Mouse (Mus musculus) intestine, embryonic 14.5 days (tissue): ENCODE measurements around the gene Amfr. TPM values are rescaled to one million over a fixed set of nuclear protein-coding genes. Genes with fewer than 3 reads are reported as not detected.

Experiments used
- ATAC-seq: fragments of 200-750 bp; cut with Nextera tagmentation; replicated peaks from 2 replicates; pipeline ENCODE4 v1.8.0; 2017; ENCODE audit warnings: low read depth, moderate number of reproducible peaks, moderate TSS enrichment, moderate library complexity; ENCODE audit not compliant: low FRiP score, low TSS enrichment
- DNase-seq: peaks from one replicate; pipeline ENCODE4 v3.0.0-alpha.2; 2018; ENCODE audit warnings: low spot score
- H3K27ac ChIP-seq: fragments of 300-500 bp; sonication (generic); 2 replicates; pipeline ENCODE4 v1.5.1; 2014; ENCODE audit warnings: low read depth, mild to moderate bottlenecking, control low read depth
- H3K27me3 ChIP-seq: fragments of 300-500 bp; sonication (generic); replicated peaks from 2 replicates; pipeline ENCODE4 v1.6.1; 2014; ENCODE audit warnings: low read length, control low read depth; ENCODE audit not compliant: control insufficient read depth, insufficient read depth
- H3K36me3 ChIP-seq: fragments of 300-500 bp; sonication (generic); 2 replicates; pipeline ENCODE4 v1.6.1; 2014; ENCODE audit warnings: low read length, control low read depth; ENCODE audit not compliant: control insufficient read depth, insufficient read depth
- H3K4me1 ChIP-seq: fragments of 300-500 bp; sonication (generic); replicated peaks from 2 replicates; pipeline ENCODE4 v1.6.1; 2014; ENCODE audit warnings: low read length, control low read depth, mixed read lengths; ENCODE audit not compliant: control insufficient read depth, insufficient read depth
- H3K4me2 ChIP-seq: fragments of 300-500 bp; sonication (generic); 2 replicates; pipeline ENCODE4 v1.6.1; 2014; ENCODE audit warnings: low read length
- H3K4me3 ChIP-seq: fragments of 300-500 bp; sonication (generic); 2 replicates; pipeline ENCODE4 v1.5.1; 2014; ENCODE audit warnings: low read depth, low read length, control low read depth, mixed read lengths
- H3K9ac ChIP-seq: fragments of 300-500 bp; sonication (generic); 2 replicates; pipeline ENCODE4 v1.6.1; 2014; ENCODE audit warnings: mild to moderate bottlenecking, low read length
- H3K9me3 ChIP-seq: fragments of 300-500 bp; sonication (generic); 2 replicates; pipeline ENCODE4 v1.6.1; 2016; ENCODE audit warnings: low read length, control low read depth; ENCODE audit not compliant: control insufficient read depth
- WGBS: fragments of 180-500 bp; shearing (Covaris S2); extraction: QIAGEN DNeasy Blood & Tissue Kit; methylation state at CpG from one replicate; pipeline ENCODE4 v1.1.7; 2014; 5-methylcytosine and 5-hydroxymethylcytosine counted together
- polyA plus RNA-seq: library from polyadenylated mRNA; unstranded; fragments of >200 nt; fragmentation: Nextera tagmentation; extraction: Ambion mirVana; gene quantifications from 2 replicates; pipeline ENCODE4 v1.2.1, GENCODE M21; 2014

Amfr gene
- polyA plus RNA-seq, 1 experiment from 2014 or later, result 47.8 TPM

GRCm38 (mm10) chr8:94033601-94034000 is 21.0 kb upstream of the Amfr start:
- H3K4me1 ChIP-seq, result peaks cover 15% of the 10 kb centered on the region
- no peak for DNase-seq
- WGBS, result 73% methylated on average over 3 of the region's 3 CpGs

DNA sequence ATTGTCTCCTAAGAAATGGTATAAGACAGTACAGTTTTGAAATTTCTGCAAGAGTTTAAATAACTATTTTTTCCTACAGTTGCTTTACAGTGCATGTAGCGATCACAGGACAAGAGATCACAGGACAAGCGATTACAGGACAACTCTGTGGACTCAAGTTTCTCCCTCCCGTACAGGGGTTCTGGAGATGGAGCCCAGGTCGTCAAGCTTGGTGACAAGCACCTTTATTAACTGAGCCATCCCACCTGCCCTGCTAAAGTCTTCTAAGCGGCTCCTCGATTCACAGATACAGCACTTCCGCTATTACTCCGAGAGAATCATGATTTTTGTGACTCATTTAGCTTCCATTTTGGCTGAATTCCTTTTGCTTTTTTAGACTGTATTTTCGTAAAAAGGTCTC is 17.1 kb upstream of the Amfr start:
- WGBS, result 93% methylated on average over 9 of the region's 9 CpGs
- no peak overlapping the region for H3K9ac ChIP-seq
- no peak for ATAC-seq
- peaks cover 67% of the 10 kb centered on the region for H3K36me3 ChIP-seq
- no peaks in the 10 kb centered on the region for H3K27me3 ChIP-seq
- DNase-seq, result no peak
- H3K4me3 ChIP-seq, result no peak overlapping the region
- no peak overlapping the region for H3K27ac ChIP-seq
- no peak overlapping the region for H3K4me2 ChIP-seq
- H3K4me1 ChIP-seq, result no peaks in the 10 kb centered on the region
- H3K9me3 ChIP-seq, result no peaks in the 10 kb centered on the region

More at GRCm38 (mm10) chr8:94033601-94034000, 21.0 kb upstream of the Amfr start:
- no peak overlapping the region for H3K4me3 ChIP-seq
- H3K9me3 ChIP-seq, result no peaks in the 10 kb centered on the region
- no peak for ATAC-seq
- H3K4me2 ChIP-seq, result no peak overlapping the region
- peaks cover 28% of the 10 kb centered on the region for H3K36me3 ChIP-seq
- no peak overlapping the region for H3K27ac ChIP-seq
- no peaks in the 10 kb centered on the region for H3K27me3 ChIP-seq
- no peak overlapping the region for H3K9ac ChIP-seq

- 93% methylated on average over 6 of the region's 6 CpGs for WGBS
- ATAC-seq (no peak), DNase-seq (no peak)
Measured at GRCm38 (mm10) chr8:94023916-94024315, 11.3 kb upstream of the Amfr start.

GRCm38 (mm10) chr8:94013026-94013612 is 477 bp upstream of the Amfr start:
- Histone ChIP-seq H3K4me2 (peak overlapping the region; percentile 63), H3K4me1 (peaks cover 16% of the 10 kb centered on the region; the same call in 1 of the 2 replicates), H3K9me3 (no peaks in the 10 kb centered on the region), H3K4me3 (peak overlapping the region; percentile 85), H3K9ac (peak overlapping the region; percentile 79), H3K36me3 (peaks cover 5% of the 10 kb centered on the region; the same call in 1 of the 2 replicates), H3K27me3 (no peaks in the 10 kb centered on the region), H3K27ac (peak overlapping the region; percentile 81; the same call in 1 of the 2 replicates)
- DNase-seq (no peak), ATAC-seq (no peak)
- 31% methylated on average over 7 of the region's 7 CpGs for WGBS

More at GRCm38 (mm10) chr8:94023916-94024315, 11.3 kb upstream of the Amfr start:
- no peak overlapping the region for H3K27ac ChIP-seq
- H3K27me3 ChIP-seq, result no peaks in the 10 kb centered on the region
- no peak overlapping the region for H3K4me3 ChIP-seq
- no peaks in the 10 kb centered on the region for H3K9me3 ChIP-seq
- no peak overlapping the region for H3K4me2 ChIP-seq
- peaks cover 90% of the 10 kb centered on the region for H3K36me3 ChIP-seq
- no peaks in the 10 kb centered on the region for H3K4me1 ChIP-seq
- H3K9ac ChIP-seq, result no peak overlapping the region

- Histone ChIP-seq H3K27ac (peak overlapping the region; percentile 81), H3K4me1 (peaks cover 16% of the 10 kb centered on the region; the same call in 1 of the 2 replicates), H3K27me3 (no peaks in the 10 kb centered on the region), H3K4me3 (peak overlapping the region; percentile 85), H3K9me3 (no peaks in the 10 kb centered on the region), H3K36me3 (peaks cover 10% of the 10 kb centered on the region), H3K9ac (peak overlapping the region; percentile 79), H3K4me2 (peak overlapping the region; percentile 63)
- WGBS, result 3% methylated on average over 48 of the region's 48 CpGs
- ATAC-seq (no peak), DNase-seq (peak; percentile 54)
Measured at GRCm38 (mm10) chr8:94011076-94012012, 1.3 kb downstream of the Amfr start.

DNA sequence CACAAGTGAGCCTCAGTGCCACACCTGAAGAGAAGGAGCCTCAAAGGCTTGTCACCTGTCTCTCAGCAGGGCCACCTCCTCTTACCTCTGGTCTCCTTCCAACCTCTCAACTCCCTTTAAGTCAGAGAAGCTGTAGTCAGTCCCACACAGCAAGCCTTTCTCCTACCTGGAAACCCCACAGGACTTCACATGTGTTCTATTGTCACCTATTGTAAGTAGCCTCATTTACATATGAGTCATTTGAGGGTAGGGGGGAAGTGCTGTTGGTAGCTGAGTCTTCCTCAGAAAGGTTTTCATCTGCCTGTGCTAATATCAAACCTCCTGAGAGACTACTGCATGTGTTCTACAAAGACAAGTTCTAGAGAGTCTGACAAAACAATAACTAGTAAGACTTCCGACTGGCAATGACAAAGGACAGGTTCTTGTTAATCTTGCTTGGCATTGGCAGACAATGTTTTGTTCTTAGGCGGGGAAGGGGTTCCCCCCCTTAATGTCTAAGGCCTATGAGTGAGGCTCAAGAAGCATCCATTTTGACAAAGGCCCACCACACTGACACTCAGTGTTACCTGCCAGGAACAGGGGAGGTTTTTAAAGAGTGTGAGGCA is 2.4 kb downstream of the Amfr start:
- no peak overlapping the region for H3K27ac ChIP-seq
- 63% methylated on average over 2 of the region's 2 CpGs for WGBS
- DNase-seq, result no peak
- no peaks in the 10 kb centered on the region for H3K27me3 ChIP-seq
- H3K4me3 ChIP-seq, result no peak overlapping the region
- peaks cover 10% of the 10 kb centered on the region for H3K36me3 ChIP-seq
- H3K9ac ChIP-seq, result no peak overlapping the region
- H3K9me3 ChIP-seq, result no peaks in the 10 kb centered on the region
- peaks cover 16% of the 10 kb centered on the region; the same call in 1 of the 2 replicates for H3K4me1 ChIP-seq
- no peak for ATAC-seq
- 0 out of 2 replicates have a peak overlapping the region, but pooled peaks have one; percentile 63 for H3K4me2 ChIP-seq

DNA sequence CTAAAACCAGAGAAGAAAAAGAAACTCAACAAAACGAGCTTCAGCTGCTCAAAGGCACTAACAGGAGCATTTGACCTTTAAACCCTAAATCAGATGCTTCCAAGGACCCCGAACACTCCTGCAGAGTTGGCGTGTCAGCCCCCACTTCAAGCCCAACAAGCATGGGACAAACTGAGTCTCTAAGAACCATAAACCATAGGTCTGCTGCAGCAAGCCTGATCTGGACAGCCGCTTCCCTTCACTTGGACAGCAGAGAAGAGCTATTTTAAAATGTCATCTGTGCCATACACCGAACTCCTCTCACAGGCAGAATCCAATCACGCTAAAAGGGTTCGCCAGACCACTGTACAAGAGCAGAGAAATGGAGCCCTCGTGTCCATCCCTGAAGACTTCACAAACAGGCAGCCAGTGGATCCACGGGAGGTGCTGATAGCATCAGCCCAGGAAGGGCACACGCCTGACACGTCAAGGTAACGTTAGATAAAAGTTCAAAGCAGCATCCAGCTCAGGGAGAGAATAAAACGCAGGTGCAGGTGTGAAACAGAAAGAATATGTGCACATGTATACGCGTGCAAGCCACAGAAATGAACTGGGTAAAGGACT is 3.3 kb downstream of the Amfr start:
- WGBS, result 55% methylated on average over 15 of the region's 15 CpGs
- Histone ChIP-seq H3K36me3 (peaks cover 8% of the 10 kb centered on the region; the same call in 1 of the 2 replicates), H3K27me3 (no peaks in the 10 kb centered on the region), H3K4me1 (peaks cover 16% of the 10 kb centered on the region; the same call in 1 of the 2 replicates), H3K4me3 (no peak overlapping the region), H3K27ac (no peak overlapping the region), H3K9ac (no peak overlapping the region), H3K9me3 (no peaks in the 10 kb centered on the region), H3K4me2 (no peak overlapping the region)
- ATAC-seq, result no peak
- DNase-seq, result no peak

DNA sequence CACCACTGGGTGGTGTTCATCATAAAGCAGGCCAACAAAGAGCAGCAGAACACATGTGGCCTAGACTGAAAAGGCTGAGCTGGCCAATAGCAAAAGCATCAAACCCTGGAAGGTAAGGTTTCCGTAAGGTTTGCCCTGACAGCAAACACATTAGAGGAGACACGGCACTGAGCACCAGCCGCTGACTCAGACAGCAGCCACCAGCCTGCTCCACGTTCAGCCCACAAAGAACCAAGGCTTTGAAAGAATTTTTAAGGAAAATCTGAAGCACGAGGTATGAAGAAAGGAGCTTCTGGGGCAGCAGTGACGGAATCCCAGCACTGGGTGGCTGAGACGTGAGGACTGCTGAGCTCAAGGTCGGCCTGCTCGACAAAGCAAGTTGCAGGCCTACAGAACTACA is 8.5 kb downstream of the Amfr start:
- 91% methylated on average over 9 of the region's 9 CpGs for WGBS
- no peak for ATAC-seq
- DNase-seq, result no peak
- Histone ChIP-seq H3K27ac (no peak overlapping the region), H3K9ac (no peak overlapping the region), H3K27me3 (no peaks in the 10 kb centered on the region), H3K4me3 (no peak overlapping the region), H3K9me3 (no peaks in the 10 kb centered on the region), H3K4me2 (no peak overlapping the region), H3K36me3 (peaks cover 51% of the 10 kb centered on the region), H3K4me1 (no peaks in the 10 kb centered on the region; the same call in 1 of the 2 replicates)
